Mouse (Mus musculus): ENCODE results near the gene Zpr1. TPM values are rescaled to one million over a fixed set of nuclear protein-coding genes. Genes with fewer than 3 reads are reported as not detected.

The Zpr1 gene
- 36.5 and 37.6 TPM in 2 replicates for polyA plus RNA-seq (2015; fragmentation: Nextera tagmentation; extraction: Ambion mirVana)

GRCm38 (mm10) chr9:46272677-46273454, at the start of gene Zpr1:
Zpr1 (plus strand) TSS chr9:46273064.

GRCm38 (mm10) chr9:46228491-46228890, 44.4 kb upstream of the Zpr1 start, which contains the start of gene Apoa1:
Apoa1 (plus strand) TSS chr9:46228580.

GRCm38 (mm10) chr9:46235596-46235648, 37.4 kb upstream of the Zpr1 start, which contains the start of gene Apoc3:
Apoc3 (minus strand) TSS chr9:46235636.

GRCm38 (mm10) chr9:46240526-46241153, 32.2 kb upstream of the Zpr1 start, which contains the start of gene Apoa4:
Apoa4 (plus strand) TSS chr9:46240696.

GRCm38 (mm10) chr9:46268343-46268873, 4.5 kb upstream of the Zpr1 start, which contains the start of gene Apoa5:
Apoa5 (plus strand) TSS chr9:46268633.

GRCm38 (mm10) chr9:46282631-46283436, 10.0 kb downstream of the Zpr1 start, which contains the start of gene Bud13:
Bud13 (plus strand) TSS chr9:46283008.

GRCm38 (mm10) chr9:46319886-46320285, 47.0 kb downstream of the Zpr1 start, which contains the start of gene 4931429L15Rik:
4931429L15Rik (minus strand) TSS chr9:46319986.

Other genes starting within 250 kb of the Zpr1 start
- gene Apoa1, start 44.5 kb upstream of the Zpr1 start, polyA plus RNA-seq (2015; fragmentation: Nextera tagmentation; extraction: Ambion mirVana) = 6.2 and 13.8 TPM in 2 replicates
- gene Apoc3, start 37.4 kb upstream of the Zpr1 start, polyA plus RNA-seq (2015; fragmentation: Nextera tagmentation; extraction: Ambion mirVana) = 0.52 TPM in 1 of 2 replicates, not detected in the other
- 0.08 and 0.17 TPM in 2 replicates for gene Apoa4, start 32.4 kb upstream of the Zpr1 start, polyA plus RNA-seq (2015; fragmentation: Nextera tagmentation; extraction: Ambion mirVana)
- 0.19 TPM in 1 of 2 replicates, not detected in the other for gene Apoa5, start 4.4 kb upstream of the Zpr1 start, polyA plus RNA-seq (2015; fragmentation: Nextera tagmentation; extraction: Ambion mirVana)
- gene Bud13, start 9.9 kb downstream of the Zpr1 start, polyA plus RNA-seq (2015; fragmentation: Nextera tagmentation; extraction: Ambion mirVana) = 6.9 and 8.1 TPM in 2 replicates
- gene 4931429L15Rik, start 46.9 kb downstream of the Zpr1 start, polyA plus RNA-seq (2015; fragmentation: Nextera tagmentation; extraction: Ambion mirVana) = not detected in 2 replicates